Mouse (Mus musculus) embryo, embryonic 9.5 days (tissue): ENCODE measurements around the gene Akr1b3.

Experiments used
- DNase-seq: peaks from one replicate; pipeline ENCODE4 v3.0.0-alpha.2; 2017; ENCODE audit errors: extremely low spot score

Gene Akr1b3

GRCm38 (mm10) chr6:34322121-34322520 lies 4.8 kb upstream of the Akr1b3 start:
- no peak for DNase-seq

DNA sequence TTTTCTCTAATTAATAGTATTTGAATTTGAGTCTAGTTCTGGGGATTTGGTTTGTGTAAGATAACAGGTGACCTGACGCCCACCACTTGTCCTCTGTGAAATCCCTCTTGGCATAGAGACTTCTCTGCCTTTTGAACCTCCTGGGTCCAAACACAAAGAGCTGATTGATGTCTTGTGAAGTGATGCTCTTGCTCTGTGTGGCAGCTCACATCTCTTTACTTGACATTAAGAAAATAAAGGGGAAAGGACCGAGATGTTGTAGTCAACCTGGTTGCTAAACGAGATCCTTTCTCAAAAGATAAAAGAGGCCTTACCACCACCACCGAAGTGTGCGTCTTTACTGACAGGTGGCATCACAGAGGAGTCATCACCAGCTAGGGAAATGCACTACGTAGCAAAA lies 1.4 kb upstream of the Akr1b3 start:
- DNase-seq, result no peak

DNA sequence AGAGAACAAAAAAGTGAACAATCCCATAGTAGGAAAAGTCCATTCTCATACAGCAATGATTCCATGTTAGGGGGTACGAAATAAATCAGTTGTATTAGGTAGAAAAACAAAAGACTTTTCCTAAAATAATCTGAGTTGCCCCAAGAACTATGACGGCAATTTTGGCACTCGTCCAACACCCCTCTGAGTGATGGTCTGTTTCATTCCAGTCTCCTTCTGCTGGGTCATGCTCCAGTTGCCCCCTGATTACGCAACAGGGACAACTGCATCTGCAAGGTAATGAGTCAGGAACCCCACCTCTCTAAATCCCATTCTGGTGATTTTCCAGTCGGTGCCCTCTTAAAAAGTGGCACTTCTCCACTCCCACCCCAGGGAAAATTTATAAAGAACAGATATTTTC lies 894 bp upstream of the Akr1b3 start:
- no peak for DNase-seq

GRCm38 (mm10) chr6:34313921-34314320 lies 3.4 kb downstream of the Akr1b3 start:
- DNase-seq, result no peak

- DNase-seq, result no peak
Observed at GRCm38 (mm10) chr6:34313386-34313785, 3.9 kb downstream of the Akr1b3 start.

DNA sequence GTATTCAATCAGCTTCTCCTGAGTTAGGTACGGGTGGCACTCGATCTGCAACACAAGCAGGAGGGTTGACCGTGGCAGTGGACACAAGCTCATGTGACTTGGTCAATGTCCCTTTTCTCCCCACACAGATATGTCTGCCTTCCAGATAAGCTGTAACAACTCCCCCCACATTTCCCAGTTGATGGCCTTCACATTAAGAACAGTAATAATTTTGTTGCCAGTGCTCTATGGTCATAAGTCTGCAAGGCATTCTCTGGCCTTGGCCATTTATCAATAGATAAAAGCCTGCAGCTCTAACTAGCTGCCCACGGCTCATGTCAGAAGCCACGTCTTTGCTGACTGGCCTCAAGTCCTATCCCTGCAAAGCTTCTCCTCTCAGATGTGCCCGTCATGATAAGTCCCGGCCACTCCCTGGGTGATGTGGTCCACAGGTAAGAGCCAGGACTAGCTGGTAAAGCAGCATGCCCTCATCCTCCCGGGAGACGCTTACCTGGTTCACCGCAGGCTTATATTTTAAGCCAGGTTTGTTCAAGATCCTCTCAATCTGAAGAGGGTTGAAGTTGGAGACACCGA lies 7.2 kb downstream of the Akr1b3 start:
- no peak for DNase-seq

- DNase-seq, result no peak
Observed at GRCm38 (mm10) chr6:34309526-34309925, 7.8 kb downstream of the Akr1b3 start.

DNA sequence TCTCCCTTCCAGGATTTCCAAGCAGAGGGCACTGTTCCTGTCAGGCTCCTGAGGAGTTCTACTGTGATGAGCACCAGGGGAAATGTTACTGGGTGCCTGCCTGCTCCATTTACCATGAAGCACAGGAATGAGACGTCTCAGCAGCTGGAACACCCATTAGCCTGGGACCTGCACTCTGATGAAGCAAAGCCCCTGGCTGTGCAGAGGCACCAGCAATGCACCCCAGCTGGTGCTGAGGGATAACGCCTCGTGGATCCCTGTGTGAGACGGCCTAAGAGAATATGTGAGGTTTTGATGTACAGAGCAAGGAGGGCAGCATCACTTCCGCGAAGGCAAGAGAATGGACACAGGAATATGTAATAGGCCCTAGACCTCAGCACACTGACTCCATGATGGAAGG lies 10.5 kb downstream of the Akr1b3 start:
- DNase-seq, result no peak

GRCm38 (mm10) chr6:34304675-34305241 lies 12.5 kb downstream of the Akr1b3 start:
- DNase-seq, result no peak

DNA sequence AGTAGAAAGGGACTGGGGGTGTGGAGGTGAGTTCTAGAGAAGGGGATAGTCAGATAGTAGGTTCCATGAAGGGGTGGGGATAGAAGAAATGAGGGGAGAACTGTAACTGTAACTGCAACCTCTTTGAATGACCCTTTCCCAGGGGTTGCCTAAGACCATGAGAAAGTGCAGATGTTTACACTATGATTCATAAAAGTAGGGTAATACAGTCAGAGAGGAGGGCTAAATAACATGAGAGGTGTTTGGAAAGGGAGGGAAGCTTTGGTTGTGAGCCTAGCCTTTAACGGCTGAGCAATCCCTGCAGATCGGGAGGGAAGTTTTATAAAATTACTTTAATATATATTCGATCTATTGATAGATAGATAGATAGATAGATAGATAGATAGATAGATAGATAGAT lies 20.2 kb downstream of the Akr1b3 start:
- DNase-seq, result no peak

- no peak for DNase-seq
Observed at GRCm38 (mm10) chr6:34295437-34295836, 21.8 kb downstream of the Akr1b3 start.

GRCm38 (mm10) chr6:34292882-34293487 lies 24.3 kb downstream of the Akr1b3 start:
- peak; percentile 77 for DNase-seq

DNA sequence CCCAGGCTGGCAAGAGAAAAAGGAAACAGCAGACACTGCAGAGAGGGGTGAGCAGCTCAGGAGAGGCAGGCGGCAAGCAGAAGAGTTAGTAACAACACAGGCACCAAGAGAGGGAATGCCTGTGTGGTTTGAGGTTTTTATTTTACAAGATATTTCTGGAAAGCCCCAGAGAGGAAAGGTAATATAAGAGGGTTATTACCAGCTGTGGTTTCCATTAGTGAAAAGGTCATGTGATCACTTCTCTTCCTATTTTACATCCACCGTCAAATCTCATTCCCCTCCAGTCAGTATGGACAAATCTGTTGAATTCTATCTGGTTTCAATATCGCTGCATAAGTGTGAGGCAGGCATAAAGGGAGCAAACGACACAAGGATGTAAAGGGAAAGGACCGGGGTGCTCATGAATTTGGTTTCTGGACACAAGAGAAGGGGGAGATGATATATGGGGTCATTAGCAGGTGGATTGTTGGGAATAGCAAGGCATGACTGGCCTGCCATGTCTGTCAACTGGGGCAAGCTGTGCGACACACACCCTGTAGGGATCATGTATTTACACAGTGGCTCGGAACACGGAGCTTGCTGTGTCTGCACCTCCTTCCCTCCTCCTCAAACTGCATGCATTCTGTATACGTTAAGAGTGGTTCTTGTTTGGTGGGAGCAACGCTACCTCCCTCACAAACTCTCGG lies 24.9 kb downstream of the Akr1b3 start:
- no peak for DNase-seq

DNA sequence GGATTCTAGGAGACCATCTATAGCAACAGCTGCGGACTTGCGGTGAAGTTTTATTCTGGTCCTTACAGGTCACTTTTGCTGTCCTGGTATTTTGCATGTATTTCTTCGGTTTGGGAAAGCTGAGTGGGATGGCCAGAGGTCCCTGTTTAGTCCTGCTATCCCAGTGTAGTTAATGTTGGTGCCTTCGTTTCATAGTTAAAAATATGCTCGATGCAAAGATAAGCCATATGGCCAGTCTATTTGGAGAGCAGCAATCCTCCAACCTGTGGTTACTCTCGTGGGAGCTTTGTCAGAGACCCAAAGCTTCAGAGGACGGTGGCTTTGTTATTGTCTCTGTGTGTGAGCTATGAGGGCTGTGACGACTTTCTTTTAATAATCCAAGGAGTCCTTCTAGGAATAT lies 26.6 kb downstream of the Akr1b3 start:
- DNase-seq, result no peak

GRCm38 (mm10) chr6:34290091-34290490 lies 27.2 kb downstream of the Akr1b3 start:
- no peak for DNase-seq

DNA sequence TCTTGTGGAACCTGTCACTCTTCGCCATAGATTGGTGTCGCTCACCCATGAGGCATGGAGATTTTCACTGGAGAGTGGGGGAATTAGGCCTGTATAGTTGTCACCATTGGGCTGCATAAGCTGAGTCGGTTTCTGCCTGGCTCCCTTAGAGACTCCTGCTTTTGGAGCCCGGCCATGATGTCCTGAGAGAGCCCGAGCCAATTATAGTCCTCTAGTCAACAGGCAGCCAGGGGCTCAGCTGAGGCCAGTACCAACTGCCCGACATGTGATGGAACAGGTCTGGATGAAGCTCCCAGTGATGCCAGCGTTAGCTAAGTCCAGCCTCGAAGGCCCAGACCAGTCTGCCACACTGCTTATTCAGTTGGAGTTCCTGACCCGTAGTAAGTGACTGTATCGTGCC lies 29.2 kb downstream of the Akr1b3 start:
- no peak for DNase-seq

DNA sequence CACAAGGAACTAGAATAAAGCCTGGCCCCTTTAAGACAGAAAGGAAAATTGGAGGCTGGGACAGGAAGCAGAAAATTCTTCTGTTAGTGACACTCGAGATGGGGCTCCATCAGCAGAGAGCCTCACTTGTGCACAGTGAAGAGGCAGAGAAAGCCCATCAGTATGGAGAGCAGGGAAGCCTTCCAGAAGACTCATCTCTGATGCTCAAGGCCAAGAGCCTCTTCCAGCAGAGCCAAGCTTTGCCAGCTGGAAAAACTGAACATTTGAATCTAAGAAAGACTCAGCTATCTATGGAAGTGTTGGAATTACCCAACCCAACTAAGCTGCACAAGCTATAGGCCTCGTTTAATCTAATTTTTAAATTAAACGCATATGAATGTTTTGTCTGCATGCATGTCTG lies 30.4 kb downstream of the Akr1b3 start:
- DNase-seq, result no peak

DNA sequence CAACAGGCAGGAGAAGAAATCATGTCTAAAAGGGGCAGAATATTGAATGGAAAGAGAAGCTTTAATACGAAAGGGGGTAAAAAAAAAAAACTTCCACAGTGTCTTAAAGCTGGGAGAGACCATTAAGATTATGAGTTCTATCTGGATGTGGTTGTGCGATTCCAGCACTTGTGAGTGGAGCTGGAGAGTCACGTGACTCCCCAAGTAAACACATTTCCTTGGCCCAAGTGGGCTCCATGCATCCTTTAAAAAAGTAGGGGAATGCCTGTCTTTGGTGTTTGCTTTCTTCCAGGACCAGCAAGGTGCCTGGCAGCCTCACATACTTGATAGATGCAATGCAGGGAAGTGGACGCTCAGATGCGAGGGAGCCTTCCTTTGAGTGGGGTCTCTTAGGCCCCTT lies 38.9 kb downstream of the Akr1b3 start:
- no peak for DNase-seq

- DNase-seq, result peak; percentile 53
Observed at GRCm38 (mm10) chr6:34277665-34278064, 39.6 kb downstream of the Akr1b3 start.

DNA sequence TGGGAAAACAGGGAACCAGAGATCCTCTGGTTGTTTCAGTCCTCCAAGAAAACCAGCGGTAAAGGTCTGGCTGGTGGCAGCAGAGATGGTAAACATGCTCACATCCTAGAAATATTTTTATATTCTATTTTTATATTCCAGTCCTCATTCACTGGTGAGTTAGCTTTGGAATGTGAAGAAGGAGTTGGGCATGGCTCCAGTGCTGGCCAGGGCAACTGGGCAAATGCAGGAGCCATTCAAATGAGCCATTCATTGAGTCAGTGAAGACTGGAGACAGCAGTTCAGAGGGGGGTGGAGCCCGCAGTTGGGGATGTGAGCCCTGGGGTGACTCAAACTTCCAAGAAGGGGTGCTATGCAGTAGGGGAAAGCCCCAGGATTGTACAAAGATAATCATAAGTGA lies 42.9 kb downstream of the Akr1b3 start:
- DNase-seq, result no peak

DNA sequence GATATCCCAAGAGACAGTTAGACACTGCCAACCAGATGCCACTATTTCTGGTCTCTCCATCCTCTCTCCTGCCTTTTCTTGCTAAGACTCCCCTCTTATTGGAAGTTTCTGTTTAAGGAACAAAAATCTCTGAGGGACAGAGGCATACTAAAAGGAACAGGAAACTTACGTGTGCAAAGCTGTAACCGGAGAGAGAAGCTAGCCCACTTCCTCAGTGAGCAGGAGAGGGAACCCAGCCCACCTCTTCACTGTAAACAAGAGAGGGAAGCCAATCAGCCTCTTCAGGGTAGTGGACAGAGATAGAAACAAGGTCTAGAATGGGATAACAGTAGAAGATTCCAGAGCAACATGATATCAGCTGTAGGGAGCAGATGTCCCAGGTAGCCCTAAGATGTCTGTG lies 44.2 kb downstream of the Akr1b3 start:
- no peak for DNase-seq

DNA sequence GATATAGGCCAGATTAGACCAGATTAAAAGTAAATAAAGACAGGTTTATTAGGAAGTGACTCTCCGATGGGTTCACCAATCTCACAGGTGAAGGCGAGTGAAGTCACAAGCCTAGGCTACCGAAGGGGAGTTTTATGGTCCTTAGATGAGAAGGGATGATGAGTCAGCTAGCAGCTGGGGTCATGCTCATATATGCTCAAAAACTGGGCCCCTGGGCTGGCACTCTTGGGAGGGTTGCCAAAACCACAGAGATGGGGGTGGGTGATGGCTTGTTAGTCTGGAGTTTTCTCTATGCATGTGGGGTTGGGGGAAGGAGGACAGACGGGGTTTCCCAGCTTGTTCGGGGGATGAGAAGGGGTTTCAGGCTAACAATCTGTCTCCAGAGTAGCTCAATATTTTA lies 44.8 kb downstream of the Akr1b3 start:
- DNase-seq, result no peak

DNA sequence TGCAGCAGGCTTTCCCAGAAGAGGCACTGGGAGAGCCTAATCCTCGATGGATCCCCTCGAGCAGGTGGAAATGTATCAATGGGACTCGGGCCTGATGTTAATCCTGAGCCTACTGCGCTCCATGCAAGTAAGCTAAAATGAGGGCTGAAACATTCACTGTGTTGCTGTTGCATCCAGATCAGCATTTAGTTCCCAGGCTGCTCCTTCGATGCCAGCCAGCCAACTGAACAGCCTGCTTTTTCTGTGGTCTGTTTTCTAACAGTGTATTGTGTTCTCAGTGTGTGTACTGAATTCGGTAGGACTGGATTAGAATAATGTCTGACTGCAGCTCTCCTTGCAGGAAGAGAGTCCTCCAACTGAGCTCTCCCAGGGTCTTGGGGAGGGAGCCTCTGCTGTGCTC lies 46.6 kb downstream of the Akr1b3 start:
- DNase-seq, result no peak
